Mouse (Mus musculus) retina, postnatal 7 days (tissue): Measurements from ENCODE around the gene Dpp7.

Experiments
- DNase-seq: peaks from one replicate; pipeline ENCODE4 v3.0.0-alpha.2; 2012; ENCODE audit warnings: low read depth, low spot score

The Dpp7 gene

DNA sequence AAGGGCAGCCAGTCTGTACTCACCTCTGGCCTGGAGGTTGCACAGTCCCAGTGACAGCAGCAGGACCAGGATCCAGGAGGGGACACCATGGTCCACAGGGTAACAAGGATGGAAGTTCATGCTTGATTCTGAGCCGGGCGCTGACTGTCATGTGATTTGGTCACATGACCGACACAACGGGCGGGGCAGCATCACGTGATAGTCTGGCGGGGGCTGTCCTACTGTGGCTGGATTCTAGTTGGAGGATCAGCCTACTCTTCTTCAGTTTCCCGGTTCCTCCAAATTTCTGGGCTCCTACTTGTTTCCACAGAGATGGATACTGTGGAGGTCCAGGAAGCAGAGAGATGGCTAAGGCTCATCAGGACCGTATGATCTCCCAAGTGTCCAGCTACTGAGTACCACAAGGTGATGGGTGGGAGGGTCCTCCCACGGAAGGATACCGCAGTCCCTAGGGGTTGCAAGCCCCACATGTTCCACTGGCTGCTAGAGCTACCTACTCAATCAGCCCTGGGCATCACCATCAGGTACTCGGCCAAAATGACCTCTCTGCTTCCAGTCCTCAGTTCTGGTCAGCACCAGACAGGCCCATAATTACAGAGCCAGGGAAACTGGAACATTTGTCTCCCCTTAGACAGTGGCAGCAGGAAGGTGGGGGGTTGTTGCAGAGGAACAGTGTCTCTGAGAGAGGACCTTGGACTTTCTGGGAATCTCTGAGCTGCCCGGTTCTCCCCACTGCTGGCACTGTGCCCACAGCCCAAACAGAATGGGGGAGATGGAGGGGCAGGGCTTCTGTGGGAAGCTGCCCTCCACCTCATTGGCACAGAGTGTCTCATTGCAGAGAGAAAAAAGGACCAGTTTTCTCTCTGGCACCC lies at the start of gene Dpp7:
Dpp7 (minus strand) TSS at position 152 of the 872 bp plus-strand sequence.
- peak; percentile 67 for DNase-seq

GRCm38 (mm10) chr2:25403994-25404393 lies 47.8 kb upstream of the Dpp7 start:
- no peak for DNase-seq

DNA sequence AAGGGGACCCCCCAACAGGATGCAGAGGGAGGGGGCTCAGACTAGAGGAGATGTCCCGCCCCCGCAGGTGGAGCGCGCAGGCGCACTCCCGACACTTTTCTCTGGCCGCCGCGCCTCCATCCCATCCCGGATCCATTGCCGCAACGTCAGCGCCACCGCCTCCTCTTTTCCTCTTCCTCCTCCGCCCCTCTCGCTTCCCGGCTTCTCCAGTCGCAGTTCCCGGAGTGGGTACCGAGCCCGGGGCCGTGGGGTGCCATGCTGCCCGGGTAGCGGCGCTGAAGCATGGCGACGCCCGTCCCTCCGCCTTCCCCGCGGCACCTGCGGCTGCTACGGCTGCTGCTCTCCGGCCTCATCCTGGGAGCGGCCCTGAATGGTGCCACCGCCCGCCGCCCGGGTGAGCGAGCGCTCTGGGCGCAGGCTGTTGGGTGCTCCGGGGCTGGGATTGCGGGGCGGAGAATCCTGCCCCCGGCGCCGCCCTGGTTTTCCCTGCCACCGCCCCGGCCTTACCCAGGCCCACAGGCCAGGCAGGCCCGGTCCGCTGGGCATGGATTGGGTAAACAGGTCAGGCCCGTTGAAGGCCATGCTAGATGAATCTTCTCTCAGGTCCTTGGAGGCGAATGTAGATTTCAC lies 46.9 kb upstream of the Dpp7 start:
- peak; percentile 60 for DNase-seq

DNA sequence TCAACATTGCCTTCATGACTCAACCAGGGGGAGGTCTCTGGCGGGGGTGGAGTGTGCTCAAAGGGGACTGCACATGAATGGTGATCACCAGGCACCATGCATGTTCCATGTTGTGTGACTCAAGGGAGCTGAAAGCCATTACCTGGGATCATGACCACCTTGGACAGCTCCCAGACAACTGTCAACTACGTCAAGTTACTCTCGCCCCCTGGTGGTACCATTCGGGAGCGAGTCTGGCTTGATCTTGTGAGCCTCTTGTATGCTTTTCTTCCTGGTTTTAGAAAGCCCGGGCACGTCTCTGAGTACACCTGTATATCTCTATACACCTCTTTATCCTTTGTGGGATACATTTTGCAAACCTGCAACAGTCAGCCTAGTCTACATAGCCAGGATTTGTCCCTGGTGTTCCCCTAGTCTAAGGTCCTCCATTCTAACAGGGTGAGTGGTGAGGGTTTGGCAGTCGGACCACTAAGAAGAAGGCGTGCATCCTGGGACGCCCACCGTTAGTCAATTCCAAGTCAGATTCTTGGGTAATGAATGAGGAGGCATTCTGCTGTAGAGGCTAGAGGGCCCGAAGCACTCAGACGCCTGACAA lies 46.3 kb upstream of the Dpp7 start:
- peak; percentile 74 for DNase-seq

DNA sequence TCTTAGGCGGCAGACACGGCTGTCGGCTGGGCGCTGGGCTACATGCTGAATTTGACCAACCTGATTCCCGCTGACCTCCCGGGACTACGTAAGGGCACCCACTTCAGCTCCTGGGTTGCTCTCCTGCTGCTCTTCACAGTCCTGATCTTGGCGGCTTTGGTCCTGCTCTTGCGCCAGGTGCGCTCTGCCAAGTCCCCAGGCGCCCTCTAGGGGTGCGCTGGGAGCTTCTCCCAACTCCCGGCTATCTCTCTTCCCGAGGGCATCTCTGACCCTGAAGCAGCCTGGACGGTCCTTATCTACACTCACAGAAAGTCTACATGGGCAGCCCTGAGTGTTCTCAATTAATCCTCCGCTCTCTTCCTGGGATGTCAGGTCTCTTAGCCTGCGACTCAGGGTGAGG lies 44.6 kb upstream of the Dpp7 start:
- peak; percentile 38 for DNase-seq

- DNase-seq, result no peak
Measured at GRCm38 (mm10) chr2:25400291-25400690, 44.1 kb upstream of the Dpp7 start.

GRCm38 (mm10) chr2:25399051-25399450 lies 42.9 kb upstream of the Dpp7 start, which contains the start of gene Npdc1:
Gene Npdc1, plus strand, starts transcription at chr2:25399351.
- no peak for DNase-seq

DNA sequence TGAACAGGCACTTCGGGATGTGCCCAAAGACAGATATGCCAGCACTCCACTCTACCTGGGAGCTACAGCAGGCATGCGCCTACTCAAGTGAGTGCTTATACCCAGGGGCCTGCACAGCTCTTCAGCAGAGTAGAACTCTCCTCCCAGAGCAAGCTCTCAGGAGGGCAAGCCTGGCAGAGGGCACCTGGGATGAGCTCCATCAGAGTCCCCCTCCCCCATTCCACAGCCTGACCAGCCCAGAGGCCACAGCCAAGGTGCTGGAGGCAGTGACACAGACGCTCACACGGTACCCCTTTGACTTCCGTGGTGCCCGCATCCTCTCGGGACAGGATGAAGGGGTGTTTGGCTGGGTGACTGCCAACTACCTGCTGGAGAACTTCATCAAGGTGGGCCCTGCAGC lies 41.9 kb upstream of the Dpp7 start:
- no peak for DNase-seq

DNA sequence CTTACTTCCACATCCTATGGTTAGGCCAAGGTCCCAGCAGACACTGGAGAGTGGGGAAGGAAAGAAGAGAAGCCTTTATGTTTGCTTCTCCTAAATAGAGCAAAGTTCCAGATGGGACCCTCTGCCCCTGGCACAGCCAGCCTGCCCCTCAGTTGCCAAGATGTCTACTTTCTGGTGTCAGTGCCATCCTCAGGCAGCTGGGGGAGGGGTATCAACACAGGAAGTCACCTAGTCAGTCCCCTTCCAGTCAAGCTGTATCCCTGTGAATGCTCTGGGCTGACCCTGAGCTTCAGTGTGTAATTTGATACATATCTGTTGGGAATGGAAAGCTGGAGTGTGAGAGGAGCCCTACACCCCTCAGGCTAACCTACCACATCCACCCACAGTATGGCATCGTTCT lies 40.9 kb upstream of the Dpp7 start:
- DNase-seq, result no peak

GRCm38 (mm10) chr2:25396597-25396983 lies 40.4 kb upstream of the Dpp7 start:
- no peak for DNase-seq

GRCm38 (mm10) chr2:25395721-25396596 lies 39.8 kb upstream of the Dpp7 start, which contains the start of gene Entpd2:
Gene Entpd2, plus strand, starts transcription at chr2:25395874.
- no peak for DNase-seq

- DNase-seq, result no peak
Measured at GRCm38 (mm10) chr2:25394281-25395221, 38.4 kb upstream of the Dpp7 start.

- no peak for DNase-seq
Measured at GRCm38 (mm10) chr2:25391266-25391665, 35.1 kb upstream of the Dpp7 start.

DNA sequence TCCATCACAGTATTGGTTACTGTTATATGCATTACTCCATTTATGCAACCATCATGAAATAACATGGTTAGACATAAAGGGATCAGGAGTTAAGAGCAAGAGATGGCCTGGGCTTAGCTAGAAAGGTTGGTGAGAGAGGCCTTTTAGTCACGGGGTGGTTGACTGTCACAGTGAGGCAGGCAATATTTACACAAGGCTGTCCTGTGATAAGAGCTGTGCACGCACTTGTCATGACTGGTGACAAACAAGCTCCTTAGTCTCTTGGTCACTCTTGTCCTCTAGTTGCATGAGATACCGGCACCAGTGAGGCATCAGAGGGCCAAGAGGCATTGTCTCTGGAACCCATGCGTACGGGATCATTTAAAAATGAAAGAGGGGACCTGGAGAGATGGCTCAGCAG lies 28.3 kb upstream of the Dpp7 start:
- DNase-seq, result no peak

GRCm38 (mm10) chr2:25376589-25376988 lies 20.4 kb upstream of the Dpp7 start:
- DNase-seq, result no peak

DNA sequence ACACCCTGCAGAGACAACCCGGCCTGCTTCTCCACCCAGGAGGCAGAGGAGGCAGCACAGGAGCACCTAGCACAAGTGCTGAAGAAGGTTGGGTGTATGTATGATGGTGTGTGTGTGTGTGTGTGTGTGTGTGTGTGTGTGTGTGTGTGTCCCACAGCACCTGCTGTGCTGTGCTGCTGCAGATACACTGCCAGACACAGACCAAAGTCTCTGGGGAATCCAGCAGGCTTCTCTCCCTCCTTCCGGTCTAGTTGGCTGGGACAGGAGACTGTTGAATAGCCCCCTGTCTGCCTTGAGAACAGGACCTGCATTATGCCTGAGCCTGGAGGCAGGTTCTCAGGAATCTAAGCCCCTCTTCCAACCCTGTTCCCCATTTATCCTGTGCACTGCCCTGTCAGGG lies 17.3 kb upstream of the Dpp7 start:
- no peak for DNase-seq

GRCm38 (mm10) chr2:25372644-25373391 lies 16.7 kb upstream of the Dpp7 start:
- DNase-seq, result no peak

DNA sequence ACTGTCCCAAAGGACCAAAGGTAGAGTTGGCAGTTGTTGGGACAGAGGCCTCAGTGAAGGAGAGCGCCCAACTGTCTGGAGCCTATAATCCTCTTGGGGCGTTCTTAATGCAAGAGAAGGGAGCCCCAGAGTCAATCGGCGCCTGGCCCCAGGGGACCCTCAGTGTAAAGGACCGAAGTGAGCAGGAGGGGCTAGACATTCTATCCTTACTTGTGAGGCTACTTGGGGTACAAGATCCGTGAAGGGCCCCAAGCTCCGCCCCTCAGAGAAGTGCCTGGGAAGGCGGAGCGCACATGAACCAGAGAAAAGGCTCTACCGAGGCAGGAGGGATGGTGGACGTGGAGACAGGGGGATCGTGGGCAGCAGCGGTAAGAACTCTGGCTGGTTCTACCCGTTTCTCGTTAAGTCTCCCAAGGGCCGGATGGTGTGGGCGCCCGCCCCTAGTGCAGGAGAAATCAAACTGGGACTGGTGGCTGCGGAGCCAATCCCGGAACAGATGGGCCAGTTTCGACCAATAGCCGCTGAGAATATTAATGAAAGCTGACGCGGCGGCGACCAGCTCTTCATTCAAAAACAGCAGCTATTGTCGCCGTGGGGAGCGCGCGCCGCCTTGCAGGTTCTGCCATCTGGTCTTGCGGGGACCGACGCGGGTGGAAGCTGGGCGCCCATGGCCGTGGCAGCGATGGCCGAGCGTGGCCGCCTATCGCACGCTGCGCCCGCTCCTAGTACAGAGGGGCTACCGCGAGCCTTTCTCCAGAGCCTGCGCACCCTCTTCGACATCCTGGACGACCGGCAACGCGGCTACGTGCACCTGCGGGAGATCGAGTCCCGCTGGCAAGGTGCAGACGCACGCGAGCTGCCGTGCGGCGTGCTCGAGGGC lies 15.8 kb upstream of the Dpp7 start, which contains the start of gene Sapcd2:
Sapcd2 (plus strand) TSS at position 558 of the 880 bp plus-strand sequence.
- peak; percentile 76 for DNase-seq

GRCm38 (mm10) chr2:25369996-25370395 lies 13.8 kb upstream of the Dpp7 start:
- no peak for DNase-seq
